Mouse (Mus musculus) kidney, postnatal 14 days (tissue): ENCODE data around the gene Alad.
A peak's percentile ranks its signal among the peaks of the same experiment; 100 is the strongest.

Experiments
- DNase-seq: peaks from one replicate; pipeline ENCODE4 v3.0.0; 2022; ENCODE audit warnings: mixed read lengths

Gene Alad

GRCm38 (mm10) chr4:62519849-62520233 is at the start of gene Alad:
Gene Alad, minus strand, starts transcription at chr4:62519918.
- peak; percentile 94 for DNase-seq

- no peak for DNase-seq
These were observed 48.6 kb upstream of the Alad start for GRCm38 (mm10) chr4:62568359-62568758.

- no peak for DNase-seq
These were observed 48.0 kb upstream of the Alad start for GRCm38 (mm10) chr4:62567696-62568095.

GRCm38 (mm10) chr4:62566530-62566929 is 46.8 kb upstream of the Alad start:
- no peak for DNase-seq

GRCm38 (mm10) chr4:62562006-62562405 is 42.3 kb upstream of the Alad start:
- no peak for DNase-seq

- DNase-seq, result no peak
These were observed 41.9 kb upstream of the Alad start for GRCm38 (mm10) chr4:62561630-62562001.

GRCm38 (mm10) chr4:62560963-62561629 is 41.4 kb upstream of the Alad start:
- peak; percentile 87 for DNase-seq

GRCm38 (mm10) chr4:62559797-62560329 is 40.1 kb upstream of the Alad start, which contains the start of gene Rgs3:
Gene Rgs3, plus strand, starts transcription at chr4:62559847.
- no peak for DNase-seq

GRCm38 (mm10) chr4:62557436-62557835 is 37.7 kb upstream of the Alad start:
- DNase-seq, result no peak

GRCm38 (mm10) chr4:62551966-62552365 is 32.2 kb upstream of the Alad start:
- no peak for DNase-seq

GRCm38 (mm10) chr4:62544801-62545200 is 25.1 kb upstream of the Alad start:
- DNase-seq, result no peak

GRCm38 (mm10) chr4:62543782-62544181 is 24.1 kb upstream of the Alad start:
- no peak for DNase-seq

GRCm38 (mm10) chr4:62541802-62542201 is 22.1 kb upstream of the Alad start:
- DNase-seq, result no peak

- DNase-seq, result no peak
These were observed 14.0 kb upstream of the Alad start for GRCm38 (mm10) chr4:62533729-62534128.

- DNase-seq, result no peak
These were observed 7.9 kb upstream of the Alad start for GRCm38 (mm10) chr4:62527655-62528054.

GRCm38 (mm10) chr4:62526256-62526655 is 6.5 kb upstream of the Alad start:
- no peak for DNase-seq

- DNase-seq, result no peak
These were observed 5.7 kb upstream of the Alad start for GRCm38 (mm10) chr4:62525489-62525811.

- peak; percentile 97 for DNase-seq
These were observed 5.2 kb upstream of the Alad start, which contains the start of the genes Pole3 and 4933430I17Rik for GRCm38 (mm10) chr4:62524651-62525488. Gene Pole3, minus strand, starts transcription at chr4:62525068. Gene 4933430I17Rik, plus strand, starts transcription at chr4:62525369.

GRCm38 (mm10) chr4:62520892-62521400 is 1.2 kb upstream of the Alad start:
- no peak for DNase-seq

GRCm38 (mm10) chr4:62519122-62519848 is 433 bp downstream of the Alad start:
- no peak for DNase-seq

- DNase-seq, result peak; percentile 68
These were observed 1.1 kb downstream of the Alad start for GRCm38 (mm10) chr4:62518416-62519121.
